Mouse (Mus musculus) liver, embryonic 14.5 days (tissue): Measurements from ENCODE around the gene Gtpbp1.

ENCODE experiments used
- CTCF ChIP-seq: IDR thresholded peaks from 2 replicates; pipeline ENCODE4 v1.5.1; 2016; ENCODE audit warnings: antibody characterized with exemption, low read depth, control low read depth
- EP300 ChIP-seq: IDR thresholded peaks from 2 replicates; pipeline ENCODE4 v1.6.1; 2016; ENCODE audit warnings: antibody characterized with exemption, low read depth

DNA sequence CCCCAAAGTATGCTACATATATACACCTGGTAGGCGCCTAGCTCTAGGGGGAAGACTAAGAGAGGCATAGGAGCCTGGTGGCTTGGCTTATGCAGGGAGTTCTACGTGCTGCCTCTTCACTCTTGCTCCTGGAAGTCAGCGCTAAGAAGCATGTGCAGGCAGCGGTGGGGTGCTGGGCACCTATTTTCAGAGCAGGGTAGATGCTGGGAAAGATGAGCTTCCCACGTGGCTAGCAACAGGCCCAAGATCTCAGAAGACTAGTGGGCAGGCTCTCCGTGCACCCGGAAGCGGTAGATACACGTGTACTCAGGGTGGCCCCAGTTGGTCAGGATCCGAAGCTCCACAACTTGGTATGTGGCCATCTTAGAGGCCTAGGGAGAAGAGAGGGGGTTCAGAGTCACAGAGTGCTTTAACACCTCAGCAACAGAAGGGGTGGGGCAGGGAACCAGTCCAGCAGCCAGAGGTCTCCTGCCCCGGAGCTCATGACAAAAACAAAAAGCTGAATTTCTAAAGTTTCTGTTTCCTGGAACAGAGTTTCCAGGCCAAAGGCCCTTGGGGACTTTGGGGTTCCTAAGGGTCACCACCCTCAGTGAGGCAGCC, 34.6 kb downstream of the Gtpbp1 start:
- TF ChIP-seq CTCF = no peak
- TF ChIP-seq EP300 = no peak
